Mouse (Mus musculus) E14TG2a.4 (cell line): Measurements from ENCODE around the gene Acot2.

Source experiments
- CTCF ChIP-seq: conservative IDR thresholded peaks from 2 replicates; pipeline ENCODE4 v1.5.1; 2014; ENCODE audit warnings: low read length
- POU5F1 ChIP-seq: IDR thresholded peaks from 2 replicates; pipeline ENCODE4 v1.6.1; 2014; ENCODE audit warnings: low read length, borderline replicate concordance

GRCm38 (mm10) chr12:83981615-83982014 is 6.0 kb upstream of the Acot2 start:
- TF ChIP-seq CTCF (no peak), POU5F1 (no peak)
